Mouse (Mus musculus) hindbrain, embryonic 16.5 days (tissue): Measurements from ENCODE around the gene Izumo4. TPM values are rescaled to one million over a fixed set of nuclear protein-coding genes. Genes with fewer than 3 reads are reported as not detected.

Source experiments
- ATAC-seq: fragments of 200-750 bp; cut with Nextera tagmentation; 2 replicates; pipeline ENCODE4 v1.8.0; 2017; ENCODE audit warnings: moderate TSS enrichment, moderate library complexity
- H3K27ac ChIP-seq: fragments of 300-500 bp; sonication (generic); 2 replicates; pipeline ENCODE4 v1.5.1; 2014; ENCODE audit warnings: low read depth, mild to moderate bottlenecking, control low read depth, low read length, moderate library complexity
- H3K27me3 ChIP-seq: fragments of 300-500 bp; sonication (generic); replicated peaks from 2 replicates; pipeline ENCODE4 v1.6.1; 2014; ENCODE audit warnings: low read length; ENCODE audit not compliant: control insufficient read depth, insufficient read depth
- H3K36me3 ChIP-seq: fragments of 300-500 bp; sonication (generic); 2 replicates; pipeline ENCODE4 v1.6.1; 2014; ENCODE audit warnings: mild to moderate bottlenecking, low read length, moderate library complexity, mixed read lengths; ENCODE audit not compliant: control insufficient read depth, insufficient read depth
- H3K4me1 ChIP-seq: fragments of 300-500 bp; sonication (generic); 2 replicates; pipeline ENCODE4 v1.6.1; 2014; ENCODE audit warnings: low read depth, low read length; ENCODE audit not compliant: control insufficient read depth, insufficient read depth
- H3K4me2 ChIP-seq: fragments of 300-500 bp; sonication (generic); 2 replicates; pipeline ENCODE4 v1.6.1; 2014; ENCODE audit warnings: mild to moderate bottlenecking, low read length, control low read depth, moderate library complexity
- H3K4me3 ChIP-seq: fragments of 300-500 bp; sonication (generic); 2 replicates; pipeline ENCODE4 v1.5.1; 2014; ENCODE audit warnings: mild to moderate bottlenecking, low read length, control low read depth, moderate library complexity
- H3K9ac ChIP-seq: fragments of 300-500 bp; sonication (generic); 2 replicates; pipeline ENCODE4 v1.6.1; 2014; ENCODE audit warnings: low read depth, mild to moderate bottlenecking, control low read depth, low read length, moderate library complexity
- H3K9me3 ChIP-seq: fragments of 300-500 bp; sonication (generic); 2 replicates; pipeline ENCODE4 v1.6.1; 2014; ENCODE audit warnings: mild to moderate bottlenecking, low read length, moderate library complexity; ENCODE audit not compliant: control insufficient read depth
- WGBS: fragments of 180-500 bp; shearing (Covaris S2); extraction: QIAGEN DNeasy Blood & Tissue Kit; methylation state at CpG from one replicate; pipeline ENCODE4 v1.1.7; 2014; 5-methylcytosine and 5-hydroxymethylcytosine counted together
- polyA plus RNA-seq: library from polyadenylated mRNA; unstranded; fragments of >200 nt; fragmentation: Nextera tagmentation; extraction: Ambion mirVana; gene quantifications from 2 replicates; pipeline ENCODE4 v1.2.1, GENCODE M21; 2015

Gene Izumo4
- polyA plus RNA-seq, 1 experiment from 2014 or later, result 50.4 TPM

- 13% methylated on average over 10 of the region's 10 CpGs for WGBS
- Histone ChIP-seq H3K27me3 (no peaks in the 10 kb centered on the region), H3K4me2 (peak overlapping the region; percentile 34), H3K4me3 (no peak overlapping the region), H3K4me1 (peaks cover 18% of the 10 kb centered on the region), H3K27ac (peak overlapping the region; percentile 39; the same call in 1 of the 2 replicates), H3K9me3 (no peaks in the 10 kb centered on the region), H3K9ac (0 out of 2 replicates have a peak overlapping the region, but pooled peaks have one; percentile 14), H3K36me3 (no peaks in the 10 kb centered on the region)
- ATAC-seq, result no peak
Observed at GRCm38 (mm10) chr10:80659213-80659612, 42.8 kb upstream of the Izumo4 start.

DNA sequence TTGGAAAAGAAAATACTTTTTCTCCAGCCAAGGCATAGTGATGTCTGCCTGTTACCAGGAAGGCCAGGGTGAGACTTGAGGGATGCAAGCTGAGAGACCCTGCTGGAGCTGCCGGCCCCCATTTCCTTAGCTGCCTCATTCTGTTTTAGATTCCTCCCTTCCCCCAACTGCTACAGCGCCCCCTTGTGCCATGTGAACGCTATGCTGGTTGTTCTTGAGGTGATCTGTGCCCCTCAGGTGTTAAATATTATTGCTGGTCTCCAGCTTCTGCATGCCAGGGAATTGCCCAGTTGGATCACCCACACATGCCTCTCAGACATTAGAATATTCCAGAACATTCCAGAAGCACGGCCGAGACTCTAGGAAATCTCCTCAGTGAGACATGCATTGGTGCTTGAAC is 40.8 kb upstream of the Izumo4 start:
- Histone ChIP-seq H3K27ac (no peak overlapping the region), H3K4me2 (no peak overlapping the region), H3K9ac (no peak overlapping the region), H3K4me1 (peaks cover 4% of the 10 kb centered on the region), H3K9me3 (no peaks in the 10 kb centered on the region), H3K27me3 (no peaks in the 10 kb centered on the region), H3K36me3 (peaks cover 6% of the 10 kb centered on the region; the same call in 1 of the 2 replicates), H3K4me3 (no peak overlapping the region)
- ATAC-seq, result no peak
- 30% methylated on average over 5 of the region's 5 CpGs for WGBS

GRCm38 (mm10) chr10:80663485-80664196 is 38.3 kb upstream of the Izumo4 start:
- Histone ChIP-seq H3K9me3 (no peaks in the 10 kb centered on the region), H3K4me3 (no peak overlapping the region), H3K4me1 (peaks cover 4% of the 10 kb centered on the region), H3K27ac (no peak overlapping the region), H3K9ac (no peak overlapping the region), H3K36me3 (peaks cover 24% of the 10 kb centered on the region), H3K4me2 (no peak overlapping the region), H3K27me3 (no peaks in the 10 kb centered on the region)
- ATAC-seq, result no peak
- 63% methylated on average over 5 of the region's 5 CpGs for WGBS

GRCm38 (mm10) chr10:80664197-80665015 is 37.6 kb upstream of the Izumo4 start:
- Histone ChIP-seq H3K9ac (no peak overlapping the region), H3K9me3 (no peaks in the 10 kb centered on the region), H3K4me1 (no peaks in the 10 kb centered on the region; the same call in 1 of the 2 replicates), H3K27me3 (no peaks in the 10 kb centered on the region), H3K4me2 (no peak overlapping the region; the same call in 1 of the 2 replicates), H3K36me3 (peaks cover 32% of the 10 kb centered on the region), H3K27ac (peak overlapping the region; percentile 61; the same call in 1 of the 2 replicates), H3K4me3 (no peak overlapping the region)
- 31% methylated on average over 16 of the region's 16 CpGs for WGBS
- no peak for ATAC-seq

DNA sequence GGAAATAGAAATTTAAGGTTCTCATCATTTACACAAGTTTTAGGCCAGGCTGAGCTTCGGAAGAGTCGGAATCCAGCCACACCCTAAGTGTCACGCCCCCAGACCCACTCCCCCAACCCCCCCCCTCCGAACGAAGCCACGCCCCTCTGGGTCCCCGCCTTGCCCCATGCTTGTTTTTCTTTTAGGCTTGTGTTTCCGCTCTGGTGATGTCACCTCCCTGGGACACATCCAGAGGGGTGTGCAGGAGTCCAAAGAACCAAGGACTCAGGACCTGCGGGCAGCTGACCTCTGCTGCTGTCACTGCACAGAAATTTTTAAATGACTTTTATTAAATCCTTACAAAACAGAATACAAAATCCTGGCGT is 37.0 kb upstream of the Izumo4 start:
- Histone ChIP-seq H3K4me2 (no peak overlapping the region; the same call in 1 of the 2 replicates), H3K27me3 (no peaks in the 10 kb centered on the region), H3K4me3 (no peak overlapping the region), H3K4me1 (no peaks in the 10 kb centered on the region; the same call in 1 of the 2 replicates), H3K9ac (peak overlapping the region; percentile 16; the same call in 1 of the 2 replicates), H3K27ac (peak overlapping the region; percentile 61; the same call in 1 of the 2 replicates), H3K36me3 (peaks cover 34% of the 10 kb centered on the region), H3K9me3 (no peaks in the 10 kb centered on the region)
- 22% methylated on average over 10 of the region's 10 CpGs for WGBS
- no peak for ATAC-seq

GRCm38 (mm10) chr10:80665459-80665858 is 36.5 kb upstream of the Izumo4 start:
- no peaks in the 10 kb centered on the region for H3K27me3 ChIP-seq
- H3K4me2 ChIP-seq, result no peak overlapping the region
- H3K9me3 ChIP-seq, result no peaks in the 10 kb centered on the region
- H3K4me1 ChIP-seq, result no peaks in the 10 kb centered on the region; the same call in none of the 2 replicates
- WGBS, result 71% methylated on average over 4 of the region's 4 CpGs
- peak overlapping the region; percentile 45; the same call in 1 of the 2 replicates for H3K27ac ChIP-seq
- H3K9ac ChIP-seq, result peak overlapping the region; percentile 16; the same call in 1 of the 2 replicates
- no peak overlapping the region for H3K4me3 ChIP-seq
- no peak for ATAC-seq
- peaks cover 38% of the 10 kb centered on the region for H3K36me3 ChIP-seq

- no peak overlapping the region for H3K4me3 ChIP-seq
- no peak overlapping the region for H3K27ac ChIP-seq
- H3K27me3 ChIP-seq, result no peaks in the 10 kb centered on the region
- WGBS, result 78% methylated on average over 10 of the region's 10 CpGs
- ATAC-seq, result no peak
- H3K9ac ChIP-seq, result no peak overlapping the region
- H3K36me3 ChIP-seq, result peaks cover 42% of the 10 kb centered on the region
- H3K4me2 ChIP-seq, result no peak overlapping the region
- H3K4me1 ChIP-seq, result no peaks in the 10 kb centered on the region; the same call in none of the 2 replicates
- H3K9me3 ChIP-seq, result no peaks in the 10 kb centered on the region
Observed at GRCm38 (mm10) chr10:80665981-80666733, 35.8 kb upstream of the Izumo4 start.

- H3K9me3 ChIP-seq, result no peaks in the 10 kb centered on the region
- no peak overlapping the region for H3K9ac ChIP-seq
- peaks cover under 1% of the 10 kb centered on the region for H3K4me1 ChIP-seq
- no peaks in the 10 kb centered on the region for H3K27me3 ChIP-seq
- no peak overlapping the region for H3K4me3 ChIP-seq
- peaks cover 48% of the 10 kb centered on the region for H3K36me3 ChIP-seq
- WGBS, result 80% methylated on average over 19 of the region's 19 CpGs
- H3K4me2 ChIP-seq, result no peak overlapping the region
- ATAC-seq, result no peak
- H3K27ac ChIP-seq, result no peak overlapping the region
Observed at GRCm38 (mm10) chr10:80666837-80667412, 35.1 kb upstream of the Izumo4 start.
